Mouse (Mus musculus): ENCODE data around the gene Plscr3.

- TF ChIP-seq POLR2A (IDR thresholded peaks at IDR 0.05; ENCODE audit: low read depth, low read length): no peak
- no peak for TF ChIP-seq CTCF (conservative IDR thresholded peaks at IDR 0.05 in 1 of 2, IDR thresholded peaks at IDR 0.05 in 1 of 2; ENCODE audit: low read depth in 2 of 2, low read length in 2 of 2)
- no peak for TF ChIP-seq HCFC1 (IDR thresholded peaks at IDR 0.05; ENCODE audit: low read depth, low read length)
- TF ChIP-seq USF1 (IDR thresholded peaks at IDR 0.05; ENCODE audit: low read depth, low read length): no peak
- TF ChIP-seq BHLHE40 (IDR thresholded peaks at IDR 0.05; ENCODE audit: low read depth, low read length): no peak
- no peak for TF ChIP-seq CHD1 (IDR thresholded peaks at IDR 0.05; ENCODE audit: low read depth, low read length)
- TF ChIP-seq KAT2A (IDR thresholded peaks at IDR 0.05; ENCODE audit: insufficient replicate concordance, low read length): no peak
Measured at GRCm38 (mm10) chr11:69807641-69808040, 38.5 kb upstream of the Plscr3 start.
